Mouse (Mus musculus) urinary bladder, postnatal 14 days (tissue): Measurements from ENCODE around the gene Pard3.
A peak's percentile ranks its signal among the peaks of the same experiment; 100 is the strongest.

Source experiments
- DNase-seq: peaks from one replicate; pipeline ENCODE4 v3.0.0; 2021; ENCODE audit warnings: low spot score

The Pard3 gene

GRCm38 (mm10) chr8:127063551-127064360 lies at the start of gene Pard3:
Pard3 (plus strand) TSS chr8:127063893.
- DNase-seq = peak; percentile 82

- no peak for DNase-seq
These were observed 41.9 kb upstream of the Pard3 start for GRCm38 (mm10) chr8:127021830-127022229.

- DNase-seq = peak; percentile 84
These were observed 38.4 kb upstream of the Pard3 start for GRCm38 (mm10) chr8:127025256-127025717.

GRCm38 (mm10) chr8:127025775-127026174 lies 37.9 kb upstream of the Pard3 start:
- no peak for DNase-seq

GRCm38 (mm10) chr8:127031476-127031875 lies 32.2 kb upstream of the Pard3 start:
- no peak for DNase-seq

GRCm38 (mm10) chr8:127038928-127039327 lies 24.8 kb upstream of the Pard3 start:
- DNase-seq = no peak

- no peak for DNase-seq
These were observed 13.7 kb upstream of the Pard3 start for GRCm38 (mm10) chr8:127049996-127050395.

GRCm38 (mm10) chr8:127052132-127052531 lies 11.6 kb upstream of the Pard3 start:
- no peak for DNase-seq

GRCm38 (mm10) chr8:127055081-127055480 lies 8.6 kb upstream of the Pard3 start:
- DNase-seq = no peak

- no peak for DNase-seq
These were observed 4.9 kb upstream of the Pard3 start for GRCm38 (mm10) chr8:127058759-127059158.

- DNase-seq = no peak
These were observed 3.9 kb upstream of the Pard3 start for GRCm38 (mm10) chr8:127059826-127060225.

- DNase-seq = peak; percentile 58
These were observed 844 bp downstream of the Pard3 start for GRCm38 (mm10) chr8:127064361-127065112.

GRCm38 (mm10) chr8:127065113-127065473 lies 1.4 kb downstream of the Pard3 start:
- no peak for DNase-seq

- DNase-seq = no peak
These were observed 2.1 kb downstream of the Pard3 start for GRCm38 (mm10) chr8:127065791-127066190.

GRCm38 (mm10) chr8:127066501-127066900 lies 2.8 kb downstream of the Pard3 start:
- no peak for DNase-seq

- no peak for DNase-seq
These were observed 5.0 kb downstream of the Pard3 start for GRCm38 (mm10) chr8:127068719-127069118.

- DNase-seq = peak; percentile 27
These were observed 6.5 kb downstream of the Pard3 start for GRCm38 (mm10) chr8:127070225-127070624.

GRCm38 (mm10) chr8:127073052-127073618 lies 9.4 kb downstream of the Pard3 start:
- DNase-seq = no peak

- DNase-seq = peak; percentile 41
These were observed 12.8 kb downstream of the Pard3 start for GRCm38 (mm10) chr8:127076511-127076910.

- peak; percentile 29 for DNase-seq
These were observed 15.6 kb downstream of the Pard3 start for GRCm38 (mm10) chr8:127079244-127079805.

GRCm38 (mm10) chr8:127081297-127081696 lies 17.6 kb downstream of the Pard3 start:
- no peak for DNase-seq

- no peak for DNase-seq
These were observed 18.8 kb downstream of the Pard3 start for GRCm38 (mm10) chr8:127082486-127082885.
